Mouse (Mus musculus): ENCODE data around the gene Prm3. TPM values are rescaled to one million over a fixed set of nuclear protein-coding genes. Genes with fewer than 3 reads are reported as not detected.

Gene Prm3
- polyA plus RNA-seq, 1 experiment, result not detected

- no peak for DNase-seq (ENCODE audit: low read depth)
- TF ChIP-seq POLR2A (IDR thresholded peaks at IDR 0.05; ENCODE audit: borderline replicate concordance, extremely low read depth, insufficient read depth, insufficient read length, poor library complexity, severe bottlenecking) (no peak), CTCF (IDR thresholded peaks at IDR 0.05; ENCODE audit: borderline replicate concordance, extremely low read depth, insufficient read depth, insufficient read length) (no peak)
These were observed 21.9 kb downstream of the Prm3 start for GRCm38 (mm10) chr16:10768821-10769220.

- TF ChIP-seq CTCF (IDR thresholded peaks at IDR 0.05; ENCODE audit: borderline replicate concordance, extremely low read depth, insufficient read depth, insufficient read length) (peak; percentile 67; the same call in 1 of the 2 replicates), POLR2A (IDR thresholded peaks at IDR 0.05; ENCODE audit: borderline replicate concordance, extremely low read depth, insufficient read depth, insufficient read length, poor library complexity, severe bottlenecking) (no peak)
- peak; percentile 74 for DNase-seq (ENCODE audit: low read depth)
These were observed 23.6 kb downstream of the Prm3 start for GRCm38 (mm10) chr16:10767158-10767557.

- DNase-seq (ENCODE audit: low read depth), result no peak
- TF ChIP-seq CTCF (IDR thresholded peaks at IDR 0.05; ENCODE audit: borderline replicate concordance, extremely low read depth, insufficient read depth, insufficient read length) (no peak), POLR2A (IDR thresholded peaks at IDR 0.05; ENCODE audit: borderline replicate concordance, extremely low read depth, insufficient read depth, insufficient read length, poor library complexity, severe bottlenecking) (no peak)
These were observed 26.4 kb downstream of the Prm3 start for GRCm38 (mm10) chr16:10764323-10764722.

- TF ChIP-seq POLR2A (IDR thresholded peaks at IDR 0.05; ENCODE audit: borderline replicate concordance, extremely low read depth, insufficient read depth, insufficient read length, poor library complexity, severe bottlenecking) (no peak), CTCF (IDR thresholded peaks at IDR 0.05; ENCODE audit: borderline replicate concordance, extremely low read depth, insufficient read depth, insufficient read length) (no peak)
- no peak for DNase-seq (ENCODE audit: low read depth)
These were observed 27.0 kb downstream of the Prm3 start for GRCm38 (mm10) chr16:10763540-10764264.

- DNase-seq (ENCODE audit: low read depth), result no peak
- TF ChIP-seq CTCF (IDR thresholded peaks at IDR 0.05; ENCODE audit: borderline replicate concordance, extremely low read depth, insufficient read depth, insufficient read length), result no peak
- no peak for TF ChIP-seq POLR2A (IDR thresholded peaks at IDR 0.05; ENCODE audit: borderline replicate concordance, extremely low read depth, insufficient read depth, insufficient read length, poor library complexity, severe bottlenecking)
These were observed 28.0 kb downstream of the Prm3 start for GRCm38 (mm10) chr16:10762569-10763180.

- TF ChIP-seq CTCF (IDR thresholded peaks at IDR 0.05; ENCODE audit: borderline replicate concordance, extremely low read depth, insufficient read depth, insufficient read length) (no peak), POLR2A (IDR thresholded peaks at IDR 0.05; ENCODE audit: borderline replicate concordance, extremely low read depth, insufficient read depth, insufficient read length, poor library complexity, severe bottlenecking) (no peak)
- no peak for DNase-seq (ENCODE audit: low read depth)
These were observed 29.5 kb downstream of the Prm3 start for GRCm38 (mm10) chr16:10761182-10761581.

GRCm38 (mm10) chr16:10756168-10756567 is 34.5 kb downstream of the Prm3 start:
- DNase-seq (ENCODE audit: low read depth), result no peak
- TF ChIP-seq POLR2A (IDR thresholded peaks at IDR 0.05; ENCODE audit: borderline replicate concordance, extremely low read depth, insufficient read depth, insufficient read length, poor library complexity, severe bottlenecking), result no peak
- TF ChIP-seq CTCF (IDR thresholded peaks at IDR 0.05; ENCODE audit: borderline replicate concordance, extremely low read depth, insufficient read depth, insufficient read length), result no peak

GRCm38 (mm10) chr16:10754521-10755296 is 36.0 kb downstream of the Prm3 start:
- no peak for DNase-seq (ENCODE audit: low read depth)
- TF ChIP-seq POLR2A (IDR thresholded peaks at IDR 0.05; ENCODE audit: borderline replicate concordance, extremely low read depth, insufficient read depth, insufficient read length, poor library complexity, severe bottlenecking) (no peak), CTCF (IDR thresholded peaks at IDR 0.05; ENCODE audit: borderline replicate concordance, extremely low read depth, insufficient read depth, insufficient read length) (no peak)

- no peak for TF ChIP-seq CTCF (IDR thresholded peaks at IDR 0.05; ENCODE audit: borderline replicate concordance, extremely low read depth, insufficient read depth, insufficient read length)
- TF ChIP-seq POLR2A (IDR thresholded peaks at IDR 0.05; ENCODE audit: borderline replicate concordance, extremely low read depth, insufficient read depth, insufficient read length, poor library complexity, severe bottlenecking), result no peak
- DNase-seq (ENCODE audit: low read depth), result peak; percentile 75
These were observed 40.9 kb downstream of the Prm3 start for GRCm38 (mm10) chr16:10749824-10750223.

- TF ChIP-seq CTCF (IDR thresholded peaks at IDR 0.05; ENCODE audit: borderline replicate concordance, extremely low read depth, insufficient read depth, insufficient read length) (no peak), POLR2A (IDR thresholded peaks at IDR 0.05; ENCODE audit: borderline replicate concordance, extremely low read depth, insufficient read depth, insufficient read length, poor library complexity, severe bottlenecking) (no peak)
- no peak for DNase-seq (ENCODE audit: low read depth)
These were observed 41.5 kb downstream of the Prm3 start for GRCm38 (mm10) chr16:10749226-10749625.

- TF ChIP-seq CTCF (IDR thresholded peaks at IDR 0.05; ENCODE audit: borderline replicate concordance, extremely low read depth, insufficient read depth, insufficient read length), result no peak
- no peak for TF ChIP-seq POLR2A (IDR thresholded peaks at IDR 0.05; ENCODE audit: borderline replicate concordance, extremely low read depth, insufficient read depth, insufficient read length, poor library complexity, severe bottlenecking)
- no peak for DNase-seq (ENCODE audit: low read depth)
These were observed 49.6 kb downstream of the Prm3 start for GRCm38 (mm10) chr16:10741082-10741481.

Other genes starting within 250 kb of the Prm3 start
- gene Dexi, start 247.9 kb downstream of the Prm3 start, polyA plus RNA-seq (2012; rRNA removed), result 36.2 and 50.3 TPM in 2 replicates
- gene Clec16a, start 245.6 kb downstream of the Prm3 start, polyA plus RNA-seq (2012; rRNA removed), result 27.8 and 39.3 TPM in 2 replicates
- gene Socs1, start 5.4 kb downstream of the Prm3 start, polyA plus RNA-seq (2012; rRNA removed), result 1.9 and 2.2 TPM in 2 replicates
- not detected in 2 replicates for gene Tnp2, start 2.3 kb downstream of the Prm3 start, polyA plus RNA-seq (2012; rRNA removed)
- gene Prm2, start 5.2 kb upstream of the Prm3 start, polyA plus RNA-seq (2012; rRNA removed), result not detected in 2 replicates
- not detected in 2 replicates for gene Prm1, start 14.9 kb upstream of the Prm3 start, polyA plus RNA-seq (2012; rRNA removed)
- not detected in 2 replicates for gene Gm11172, start 22.0 kb upstream of the Prm3 start, polyA plus RNA-seq (2012; rRNA removed)
- gene Rmi2, start 44.1 kb upstream of the Prm3 start, polyA plus RNA-seq (2012; rRNA removed), result 2.3 and 3.0 TPM in 2 replicates

Data from brain, embryonic 14.5 days (tissue).